Mouse (Mus musculus) right cerebral cortex, postnatal 10 days (tissue): ENCODE measurements around the gene Elk3.
"Not testable (repeated sequence)": the region's sequence is repeated elsewhere in the genome, so short reads cannot be mapped to it uniquely, and the experiment has no call there.

Experiments used
- DNase-seq, 2 experiments: peaks; one replicate each; pipeline ENCODE4 v3.0.0; 2021; ENCODE audit warnings: low spot score in 2 of 2

The Elk3 gene

DNA sequence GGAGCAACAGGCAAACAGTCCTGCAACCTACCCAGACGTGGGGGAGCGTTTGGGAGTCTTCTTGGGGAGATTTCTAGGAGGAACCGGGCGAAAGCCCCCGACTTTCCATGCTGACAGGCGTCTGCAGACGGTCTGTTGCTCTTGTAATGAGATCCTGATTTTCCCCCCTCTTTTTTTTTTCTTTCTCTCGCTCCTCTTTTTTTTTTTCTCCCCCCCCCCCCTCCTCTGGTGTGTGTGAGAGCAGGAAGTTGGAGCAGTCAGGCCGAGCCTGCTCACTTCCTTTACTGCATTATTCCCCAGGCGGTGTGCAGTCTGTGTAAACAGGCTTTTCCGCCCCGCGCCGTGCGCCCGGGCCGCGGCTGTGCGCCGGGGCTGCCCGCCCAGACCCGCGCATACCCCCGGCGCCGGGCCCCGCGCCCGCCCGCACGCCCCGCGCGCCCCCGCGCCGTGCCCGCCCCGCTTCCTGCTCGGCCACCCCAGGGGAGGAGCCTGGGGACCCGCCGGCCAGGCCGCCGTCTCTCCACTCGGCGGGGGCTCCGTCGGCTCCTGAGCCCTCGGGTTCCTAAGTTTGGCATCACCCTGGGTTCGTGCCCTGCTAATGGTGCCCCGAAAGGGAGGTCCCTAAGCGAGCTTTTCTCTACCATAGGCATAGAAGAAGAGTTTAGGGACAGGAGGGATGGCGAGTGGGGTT, at the start of gene Elk3:
TSS of gene Elk3 (minus strand) at position 415 of the 691 bp plus-strand sequence.
- peak in 1 of 2 experiments; percentile 49 for DNase-seq

DNA sequence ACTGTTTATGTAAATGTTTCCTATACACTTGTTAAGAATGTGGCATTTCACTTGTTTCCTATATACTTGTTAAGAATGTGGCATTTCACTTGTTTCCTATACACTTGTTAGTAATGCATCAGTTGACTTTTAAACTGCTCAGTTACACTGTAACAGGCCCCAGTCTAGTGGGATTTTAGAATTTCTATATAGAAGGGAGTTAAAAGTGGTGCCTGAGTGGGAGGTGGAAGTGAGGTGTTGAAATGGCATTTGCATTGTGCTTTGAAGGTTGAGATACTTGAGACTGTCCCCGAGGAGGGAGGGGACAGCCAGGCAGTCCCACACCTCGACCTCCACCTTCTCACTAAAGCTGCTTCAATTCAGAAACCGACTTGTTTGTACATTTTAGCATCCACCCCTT, 49.7 kb upstream of the Elk3 start:
- DNase-seq, result no peak

DNA sequence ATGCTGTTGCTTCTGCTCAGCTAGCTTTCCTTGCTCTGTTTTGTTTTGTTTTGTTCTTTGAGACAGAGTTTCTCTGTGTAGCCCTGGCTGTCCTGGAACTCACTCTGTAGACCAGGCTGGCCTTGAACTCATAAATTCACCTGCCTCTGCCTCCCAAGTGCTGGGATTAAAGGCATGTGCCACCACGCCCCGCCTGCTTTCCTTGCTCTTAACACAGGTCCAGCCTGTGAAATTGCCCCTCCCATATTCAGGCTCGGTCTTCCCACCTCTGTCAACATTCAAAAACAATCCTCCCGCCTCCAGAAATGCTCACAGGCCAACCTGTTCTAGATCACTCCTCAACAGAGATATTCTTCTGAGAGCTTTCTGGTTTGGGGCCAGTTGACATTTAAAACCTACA, 49.3 kb upstream of the Elk3 start:
- not testable (repeated sequence) for DNase-seq

DNA sequence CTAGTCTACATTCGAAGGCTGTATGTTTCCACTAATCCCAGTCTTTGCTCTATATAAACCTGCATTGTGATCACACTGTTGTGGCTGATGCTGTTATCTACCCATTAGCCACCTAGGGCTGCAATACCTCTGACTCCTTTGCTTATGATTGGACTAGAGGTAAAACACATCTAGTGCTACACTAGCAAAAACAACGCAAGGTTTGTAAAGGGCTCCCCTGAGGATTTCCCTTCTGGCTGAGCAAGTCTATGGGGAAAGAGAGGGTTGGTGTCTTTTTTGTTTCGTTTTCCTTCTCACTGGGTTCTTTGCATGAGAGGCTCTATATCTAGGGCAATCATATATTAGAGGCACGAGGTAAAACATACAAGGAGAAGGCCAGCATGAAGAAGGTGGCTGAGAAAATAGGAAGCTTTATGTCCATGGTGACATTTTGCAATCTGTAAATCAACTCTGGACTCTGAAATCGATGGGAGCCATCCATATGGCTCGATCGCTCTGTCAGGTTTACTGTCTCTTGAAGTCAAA, 48.5 kb upstream of the Elk3 start:
- DNase-seq, result no peak

DNA sequence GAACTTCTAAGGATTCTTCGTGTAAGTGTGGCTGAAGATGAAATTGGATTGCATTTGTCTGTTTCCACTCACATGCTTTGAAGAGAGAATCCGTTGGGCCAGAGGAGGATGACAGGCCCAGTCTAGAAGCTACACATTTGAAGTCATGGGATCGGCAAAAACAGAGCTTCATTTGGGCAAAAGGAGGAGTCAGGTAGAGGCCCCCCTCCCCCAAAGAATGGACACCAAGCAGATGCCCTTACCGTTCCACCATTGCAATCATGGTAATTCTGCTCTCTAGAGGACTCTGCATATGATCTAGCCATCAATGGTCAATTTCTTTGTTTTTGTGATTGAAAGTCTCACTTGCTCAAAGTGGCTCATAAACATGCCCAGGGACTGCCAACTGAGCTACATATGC, 47.9 kb upstream of the Elk3 start:
- DNase-seq, result no peak

DNA sequence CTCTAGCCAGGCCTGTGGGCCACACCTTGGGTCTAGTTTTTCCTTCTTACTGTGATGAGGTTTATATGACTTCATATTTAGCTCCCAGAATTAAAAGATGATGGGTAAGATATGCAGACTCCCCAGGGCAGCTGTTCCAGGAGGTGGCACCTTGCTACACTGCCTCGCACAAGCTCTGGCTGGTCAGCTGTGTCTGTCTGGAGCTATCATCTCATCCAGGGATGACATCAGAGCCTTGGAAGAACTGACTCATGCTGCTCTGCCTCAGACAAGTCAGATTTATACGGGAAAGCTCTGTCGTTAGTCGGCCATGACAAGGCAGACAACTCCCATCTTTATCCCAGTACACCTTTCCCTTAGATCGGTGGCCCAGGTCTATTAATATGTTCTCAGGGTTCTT, 46.2 kb upstream of the Elk3 start:
- DNase-seq, result no peak

DNA sequence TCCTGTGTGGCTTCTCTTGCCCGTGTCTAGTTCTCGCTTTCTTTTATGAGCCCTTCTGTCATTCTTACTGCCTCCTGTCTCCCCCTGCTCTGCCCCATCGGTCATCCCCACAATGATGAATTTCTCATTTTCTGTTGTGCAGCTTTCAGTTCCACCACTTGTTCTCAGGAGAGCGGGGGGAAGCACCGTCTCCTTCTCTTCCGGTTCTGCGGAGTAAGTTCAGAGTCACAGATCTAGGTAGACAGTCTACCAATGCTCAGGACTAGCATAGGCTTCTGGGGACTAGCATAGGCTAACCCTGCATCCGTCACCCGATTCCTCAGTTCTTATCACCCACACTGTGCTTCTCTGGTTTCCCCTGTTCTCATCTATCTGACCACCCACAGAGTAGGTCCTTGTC, 45.2 kb upstream of the Elk3 start:
- DNase-seq, result no peak

DNA sequence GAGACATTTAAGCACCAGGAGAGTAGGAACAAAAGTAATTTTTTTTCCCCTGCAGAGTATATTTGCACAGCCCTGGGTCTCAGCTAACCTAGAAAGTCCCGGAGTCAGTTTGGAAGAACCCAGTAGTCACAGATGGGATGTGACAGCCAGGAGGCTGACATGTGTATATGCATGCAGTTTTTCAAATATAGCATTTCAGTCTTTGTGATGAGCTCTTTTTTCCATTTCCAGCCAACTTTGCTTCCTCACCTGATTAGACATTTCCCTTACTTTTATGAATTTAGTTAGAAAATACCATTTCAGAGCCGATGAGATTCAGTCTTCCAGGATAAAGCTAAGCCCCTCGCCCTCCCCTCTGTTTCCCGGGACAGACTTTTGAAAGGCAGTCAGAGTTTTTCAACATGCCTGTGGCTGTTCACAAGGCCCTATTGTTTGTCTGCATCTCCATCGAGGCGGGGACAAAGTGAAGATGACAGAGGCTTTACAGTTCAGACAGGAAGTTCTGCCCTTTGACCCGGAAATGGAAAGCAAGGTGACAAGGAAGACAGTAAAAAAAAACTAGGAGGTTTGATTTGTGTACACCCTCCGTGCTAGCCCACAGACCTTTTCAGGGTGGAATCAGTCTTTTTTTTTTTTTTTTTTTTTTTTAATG, 44.5 kb upstream of the Elk3 start:
- no peak for DNase-seq

DNA sequence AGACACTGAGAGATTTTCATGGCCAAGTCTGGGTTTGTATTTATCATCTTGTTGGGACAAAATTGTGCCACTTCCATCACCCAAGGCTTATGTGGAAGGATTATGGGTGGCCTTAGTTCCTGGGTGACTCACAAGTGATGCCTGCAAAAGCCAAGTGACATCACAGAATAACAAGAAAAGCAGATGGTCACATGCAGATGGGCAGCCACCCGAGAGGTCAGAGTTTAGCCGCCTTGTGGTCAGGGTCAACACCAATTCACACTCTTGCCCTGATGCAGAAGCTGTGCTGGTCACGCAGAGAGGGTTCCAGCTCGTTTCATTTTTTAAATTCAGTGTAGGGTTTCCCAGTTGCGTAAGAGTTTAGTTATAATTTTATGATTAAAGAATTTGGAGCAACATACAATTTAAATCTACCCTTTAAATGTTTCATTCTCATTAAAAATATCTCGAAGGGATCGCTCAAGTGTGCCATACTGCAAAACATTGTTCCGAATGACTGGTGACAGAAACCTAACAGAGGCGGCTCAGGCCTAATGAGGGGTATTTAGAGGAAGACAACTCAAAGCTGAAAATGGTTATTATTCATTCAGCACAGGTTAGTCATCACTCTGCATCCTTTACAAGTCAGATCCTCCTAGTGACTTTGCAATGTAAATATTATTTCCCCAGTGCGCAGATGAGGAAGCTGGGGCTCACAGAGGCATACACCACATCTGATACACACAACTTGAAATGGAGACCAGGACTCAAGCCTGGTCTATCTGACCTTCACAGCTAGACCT, 42.8 kb upstream of the Elk3 start:
- DNase-seq, result no peak

DNA sequence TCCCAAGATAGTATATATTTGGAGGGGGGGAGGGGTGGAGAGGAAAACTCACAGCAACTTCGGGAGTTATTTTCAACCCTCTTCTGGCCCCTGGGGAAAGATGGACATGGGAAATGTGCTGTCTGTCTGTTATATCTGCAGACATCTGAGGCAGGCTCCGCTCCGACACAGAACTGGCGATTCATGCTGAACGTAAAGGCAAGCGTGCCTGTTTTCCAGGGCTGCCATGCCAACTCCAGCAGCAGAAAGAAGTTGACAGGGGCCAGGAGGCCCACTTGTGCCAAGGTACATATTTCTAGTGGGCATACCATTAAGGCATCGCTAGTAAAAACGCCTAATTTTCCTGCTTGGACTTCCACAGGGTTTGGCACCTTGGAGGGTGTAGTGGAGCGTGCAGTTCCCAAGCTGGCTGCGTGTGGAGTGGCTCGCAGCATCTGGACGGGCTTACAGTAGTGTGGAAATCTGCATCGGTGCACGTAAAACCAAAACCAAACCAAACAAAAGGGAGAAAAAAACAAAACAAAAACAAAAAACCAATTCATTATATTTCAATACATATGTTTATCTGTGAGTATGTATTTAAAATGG, 37.1 kb upstream of the Elk3 start:
- DNase-seq, result no peak

DNA sequence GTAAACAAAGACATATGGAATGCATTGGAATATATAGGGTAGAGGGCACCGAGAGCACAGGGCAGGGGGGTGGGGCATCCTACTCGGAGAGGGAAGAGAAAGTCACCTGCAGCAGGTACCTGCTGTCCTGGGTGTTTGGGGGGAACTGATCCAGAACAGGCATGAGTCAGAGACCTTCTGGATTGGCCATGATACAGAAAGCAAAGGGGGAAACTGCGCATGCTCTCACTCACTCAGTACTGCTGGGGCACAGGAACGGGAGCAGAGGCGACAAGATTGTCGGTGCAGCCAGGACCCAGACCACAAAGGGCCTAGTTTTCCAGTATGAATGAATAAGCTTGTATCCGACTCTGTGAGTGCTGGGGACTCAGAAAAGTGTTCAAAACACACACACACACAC, 36.5 kb upstream of the Elk3 start:
- no peak for DNase-seq

DNA sequence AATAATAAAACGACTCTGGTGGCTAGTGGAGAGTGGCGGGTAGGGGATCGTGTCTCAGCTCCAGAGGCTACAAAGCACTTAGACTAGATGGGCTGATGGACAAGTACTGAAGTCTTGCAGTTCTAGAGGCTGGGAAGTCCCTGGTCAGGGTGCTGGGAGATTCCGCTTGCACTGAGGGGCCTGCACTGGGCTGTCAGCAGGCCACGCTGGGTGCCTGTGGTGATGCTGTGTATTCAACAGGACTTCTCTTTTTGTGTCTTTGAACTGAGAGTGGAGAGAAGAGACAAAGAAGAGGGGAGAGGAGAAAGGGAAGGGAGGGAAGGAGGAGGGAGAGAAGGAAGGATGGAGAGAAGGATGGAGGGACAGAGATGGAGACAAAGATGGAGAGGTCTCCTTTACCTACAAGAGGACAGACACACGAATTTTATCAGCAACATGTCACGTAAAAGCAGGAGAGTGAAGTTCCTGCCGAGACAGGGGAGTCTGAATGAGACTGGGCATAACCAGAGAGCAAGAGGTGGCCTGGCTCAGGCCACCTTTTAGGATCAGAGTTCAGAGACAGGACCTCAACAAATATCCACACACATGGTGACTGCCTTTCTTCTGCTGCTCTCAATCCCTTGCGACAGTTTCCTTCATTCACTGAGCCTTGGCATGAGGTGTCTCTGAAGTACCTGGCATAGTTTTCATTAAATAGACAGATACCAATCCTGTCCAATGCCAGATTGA, 35.4 kb upstream of the Elk3 start:
- no peak for DNase-seq

DNA sequence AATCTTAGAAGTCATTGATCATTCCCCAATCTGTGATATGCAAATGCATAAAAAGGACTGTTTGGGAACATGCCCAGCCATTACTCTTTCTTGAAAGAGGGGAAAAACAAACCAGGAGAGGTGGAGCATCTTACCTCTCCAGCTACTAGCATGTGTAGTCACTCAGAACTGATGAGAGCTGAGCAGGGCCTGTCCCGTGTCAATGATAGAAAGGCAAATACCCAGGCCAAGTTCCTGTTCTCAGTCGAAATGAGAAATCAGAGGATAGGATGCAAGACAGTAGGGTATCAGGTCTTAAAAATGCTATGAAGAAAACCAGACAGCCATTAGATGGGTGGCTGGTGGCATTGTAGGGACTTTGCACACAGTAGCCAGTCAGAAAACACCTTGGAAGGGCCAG, 34.6 kb upstream of the Elk3 start:
- no peak for DNase-seq

DNA sequence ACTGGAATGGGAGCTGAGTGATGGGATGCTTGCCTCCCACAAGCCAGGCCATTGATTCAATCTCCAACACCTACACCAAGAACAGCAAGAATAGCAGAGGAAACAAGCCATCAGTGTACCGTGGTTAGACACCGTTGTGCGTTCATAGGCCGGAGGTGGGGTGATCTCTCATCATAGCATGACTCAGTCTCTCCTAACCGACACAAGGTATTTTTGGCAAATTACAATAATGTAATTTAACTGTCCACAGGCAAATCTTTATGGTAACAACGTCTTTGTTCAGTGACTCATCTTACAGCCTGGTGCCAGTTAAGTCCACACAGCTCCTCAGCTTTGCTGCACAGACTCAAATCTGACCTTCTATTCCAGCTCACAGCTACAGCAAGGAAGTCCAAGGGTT, 32.5 kb upstream of the Elk3 start:
- DNase-seq, result no peak

DNA sequence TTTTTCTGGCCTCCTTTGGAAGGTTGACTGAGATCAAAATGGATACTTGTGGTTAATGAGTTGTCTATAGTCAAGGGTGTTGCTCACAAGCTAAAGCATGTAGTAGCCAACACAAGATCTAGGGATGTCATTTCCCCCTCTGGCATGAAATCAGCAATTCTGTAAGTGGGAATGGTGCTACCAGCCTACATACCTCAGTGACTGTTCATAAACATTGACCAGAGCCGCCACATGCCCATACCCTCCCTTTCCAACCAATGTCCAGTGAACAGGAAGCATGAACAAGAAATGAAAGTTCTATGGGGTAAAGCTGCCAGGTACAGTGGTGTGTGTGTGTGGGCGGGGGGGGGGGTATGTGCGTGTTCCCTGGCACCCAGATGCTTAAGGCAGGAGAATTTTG, 32.1 kb upstream of the Elk3 start:
- no peak for DNase-seq

DNA sequence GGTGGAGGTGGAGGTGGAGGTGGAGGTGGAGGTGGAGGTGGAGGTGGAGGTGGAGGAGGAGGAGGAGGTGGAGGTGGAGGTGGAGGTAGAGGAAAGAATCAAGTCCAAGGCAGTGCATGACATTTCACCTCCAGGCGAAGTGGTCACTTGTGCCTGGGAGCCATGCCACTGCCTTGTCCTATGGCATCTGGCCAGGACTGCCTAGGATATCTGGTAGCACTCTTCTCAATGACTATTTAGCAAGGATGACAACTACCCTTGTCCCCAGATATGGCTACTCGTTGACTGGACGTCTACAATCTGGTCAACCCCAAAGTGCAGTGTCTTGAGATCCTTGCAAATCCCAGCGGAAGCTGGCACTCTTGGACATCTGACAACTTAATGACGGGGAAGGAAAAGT, 27.6 kb upstream of the Elk3 start:
- no peak for DNase-seq

DNA sequence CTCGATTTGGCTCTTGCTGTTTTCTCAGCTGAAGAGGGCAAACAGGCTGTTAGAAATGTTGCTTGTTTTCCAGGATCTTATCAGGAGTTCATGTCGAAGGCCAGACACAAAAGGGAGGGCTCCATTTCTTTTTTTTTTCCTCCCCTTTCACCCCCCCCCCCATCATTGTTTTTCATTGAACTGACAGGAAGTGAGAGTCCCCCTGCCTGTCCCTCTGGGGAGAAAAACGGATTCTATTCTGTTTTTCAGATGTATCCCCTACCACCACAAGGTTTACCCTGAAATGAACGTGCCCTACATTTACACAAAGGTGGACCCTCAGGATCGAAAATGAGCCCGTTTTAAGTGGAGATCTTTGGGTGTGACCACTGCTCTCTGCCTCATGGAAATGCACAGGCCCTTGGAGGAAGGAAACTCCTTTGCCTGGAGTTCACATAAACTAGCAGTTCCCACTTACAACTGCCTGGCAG, 25.6 kb upstream of the Elk3 start:
- no peak for DNase-seq

DNA sequence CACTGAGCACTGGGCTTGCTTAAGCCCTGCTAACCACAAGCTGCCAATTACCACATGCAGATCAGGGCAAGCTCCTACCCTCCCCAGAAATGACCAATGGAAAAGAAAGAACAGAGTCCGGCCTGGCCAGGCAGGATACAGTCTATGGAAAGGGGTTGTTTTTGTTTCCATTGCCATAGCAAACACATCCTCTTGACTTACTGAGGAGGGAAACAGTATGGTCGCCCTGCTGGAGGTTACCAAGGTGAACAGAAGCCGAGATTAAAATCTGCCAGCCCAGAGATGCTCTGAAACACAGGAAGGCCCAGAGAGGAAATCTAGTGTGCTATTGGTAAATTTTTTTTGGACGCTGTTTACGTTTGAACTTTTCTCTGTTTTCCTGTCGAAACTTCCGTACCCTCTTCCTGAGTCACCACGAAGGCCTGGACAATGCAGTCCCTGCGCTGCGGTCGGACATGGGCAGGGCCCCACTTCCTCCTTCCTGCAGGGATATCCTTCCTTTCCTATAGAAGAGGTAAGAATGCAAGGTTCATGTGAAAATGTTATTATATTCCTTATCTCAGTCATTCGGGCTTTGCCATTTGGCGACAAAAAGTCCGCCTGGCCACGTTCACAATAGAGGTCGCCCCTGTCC, 25.0 kb upstream of the Elk3 start:
- no peak for DNase-seq

DNA sequence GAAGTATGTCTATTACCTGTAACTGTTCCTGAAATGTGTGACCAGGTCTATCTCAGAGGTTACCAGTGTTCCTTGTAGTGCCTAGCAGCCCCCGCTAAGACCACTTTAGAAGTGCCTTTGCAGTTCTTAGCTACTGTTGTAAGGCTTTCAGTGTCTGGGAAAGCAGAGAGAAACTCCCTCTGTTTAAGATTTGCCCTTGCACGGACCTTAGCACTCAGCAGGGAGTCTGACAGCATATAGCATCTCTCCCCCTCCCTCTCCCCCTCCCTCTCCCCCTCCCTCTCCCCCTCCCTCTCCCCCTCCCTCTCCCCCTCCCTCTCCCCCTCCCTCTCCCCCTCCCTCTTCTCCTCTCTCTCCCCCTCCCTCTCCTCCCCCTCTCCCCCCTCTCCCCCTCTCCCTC, 24.1 kb upstream of the Elk3 start:
- no peak for DNase-seq

DNA sequence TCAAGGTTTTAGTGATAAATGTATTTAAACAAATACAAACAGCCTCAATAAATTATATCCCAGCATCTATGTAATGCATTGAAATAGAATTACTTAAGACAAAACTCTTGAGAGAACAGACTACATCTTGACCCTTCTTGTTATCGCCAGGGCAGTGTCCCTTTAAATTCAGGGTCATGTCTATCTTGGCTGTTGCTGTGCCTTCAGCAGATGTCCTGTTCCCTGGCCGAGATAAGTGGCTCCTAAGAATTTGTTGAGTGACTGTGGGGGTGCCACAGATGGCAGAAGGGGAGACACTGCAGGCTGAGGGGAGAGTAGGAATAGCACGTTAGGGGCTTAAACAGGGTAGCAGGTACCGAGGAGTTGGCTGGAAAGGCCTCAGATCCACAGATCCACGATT, 22.3 kb upstream of the Elk3 start:
- DNase-seq, result no peak

DNA sequence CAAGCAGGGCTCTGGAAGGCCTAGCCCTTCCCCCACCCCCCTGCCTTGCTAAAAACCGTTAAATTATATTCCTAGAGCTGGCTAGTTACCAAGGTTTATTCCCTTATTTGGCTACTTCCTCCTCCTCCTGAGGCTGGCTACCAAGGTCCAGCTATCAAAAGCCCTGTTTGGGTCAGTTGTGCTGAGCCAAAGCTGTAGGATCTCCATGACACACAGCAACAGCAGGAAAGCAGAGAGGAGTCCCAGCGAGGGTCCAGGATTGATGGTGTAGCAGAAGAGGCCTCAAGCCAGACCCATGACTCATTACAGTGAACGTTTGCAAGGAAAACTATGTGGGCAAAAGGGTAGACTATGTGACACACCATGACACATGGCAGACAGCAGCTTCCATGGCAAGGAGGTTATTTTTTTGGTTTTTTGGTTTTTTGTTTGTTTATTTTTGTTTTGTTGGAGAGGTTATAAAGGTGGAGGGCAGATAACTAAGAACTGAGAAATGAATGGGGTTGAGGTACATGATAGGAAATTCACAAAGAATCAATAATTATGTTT, 21.4 kb upstream of the Elk3 start:
- DNase-seq, result no peak
